Mouse (Mus musculus): ENCODE measurements around the gene Ntm. TPM values are rescaled to one million over a fixed set of nuclear protein-coding genes. Genes with fewer than 3 reads are reported as not detected.

Ntm gene
- polyA plus RNA-seq, 1 experiment = 1.3 TPM

- no peak for TF ChIP-seq POLR2A (IDR thresholded peaks at IDR 0.05; ENCODE audit: borderline replicate concordance, control insufficient read depth, low read depth, low read length)
- no peak for TF ChIP-seq CTCF (IDR thresholded peaks at IDR 0.05; ENCODE audit: control insufficient read depth, insufficient read depth, low read length)
- H3K27ac ChIP-seq (ENCODE audit: control insufficient read depth, insufficient read depth, low read depth, low read length, poor library complexity) = no peak overlapping the region
- H3K4me1 ChIP-seq (ENCODE audit: control insufficient read depth, insufficient read depth, low read length) = no peaks in the 10 kb centered on the region
- H3K4me3 ChIP-seq (replicated peaks; ENCODE audit: control insufficient read depth, low read depth, low read length) = no peak overlapping the region
- 78% methylated on average over 8 of the region's 8 CpGs for WGBS
Measured at GRCm38 (mm10) chr9:29058811-29059210, 904.1 kb downstream of the Ntm start.

GRCm38 (mm10) chr9:29055637-29056036 is 907.3 kb downstream of the Ntm start:
- no peaks in the 10 kb centered on the region for H3K4me1 ChIP-seq (ENCODE audit: control insufficient read depth, insufficient read depth, low read length)
- no peak overlapping the region for H3K27ac ChIP-seq (ENCODE audit: control insufficient read depth, insufficient read depth, low read depth, low read length, poor library complexity)
- 82% methylated on average over 2 of the region's 2 CpGs for WGBS
- no peak overlapping the region for H3K4me3 ChIP-seq (replicated peaks; ENCODE audit: control insufficient read depth, low read depth, low read length)
- TF ChIP-seq POLR2A (IDR thresholded peaks at IDR 0.05; ENCODE audit: borderline replicate concordance, control insufficient read depth, low read depth, low read length) (no peak), CTCF (IDR thresholded peaks at IDR 0.05; ENCODE audit: control insufficient read depth, insufficient read depth, low read length) (no peak)

- Histone ChIP-seq H3K4me3 (replicated peaks; ENCODE audit: control insufficient read depth, low read depth, low read length) (no peak overlapping the region), H3K4me1 (ENCODE audit: control insufficient read depth, insufficient read depth, low read length) (no peaks in the 10 kb centered on the region), H3K27ac (ENCODE audit: control insufficient read depth, insufficient read depth, low read depth, low read length, poor library complexity) (no peak overlapping the region)
- 38% methylated on average over 3 of the region's 3 CpGs for WGBS
- TF ChIP-seq CTCF (IDR thresholded peaks at IDR 0.05; ENCODE audit: control insufficient read depth, insufficient read depth, low read length) (no peak), POLR2A (IDR thresholded peaks at IDR 0.05; ENCODE audit: borderline replicate concordance, control insufficient read depth, low read depth, low read length) (no peak)
Measured at GRCm38 (mm10) chr9:29036466-29036865, 926.5 kb downstream of the Ntm start.

GRCm38 (mm10) chr9:29036058-29036457 is 926.9 kb downstream of the Ntm start:
- WGBS = 55% methylated on average over 4 of the region's 4 CpGs
- H3K27ac ChIP-seq (ENCODE audit: control insufficient read depth, insufficient read depth, low read depth, low read length, poor library complexity) = no peak overlapping the region
- H3K4me3 ChIP-seq (replicated peaks; ENCODE audit: control insufficient read depth, low read depth, low read length) = no peak overlapping the region
- TF ChIP-seq CTCF (IDR thresholded peaks at IDR 0.05; ENCODE audit: control insufficient read depth, insufficient read depth, low read length) (no peak), POLR2A (IDR thresholded peaks at IDR 0.05; ENCODE audit: borderline replicate concordance, control insufficient read depth, low read depth, low read length) (no peak)
- no peaks in the 10 kb centered on the region for H3K4me1 ChIP-seq (ENCODE audit: control insufficient read depth, insufficient read depth, low read length)

GRCm38 (mm10) chr9:29026410-29026809 is 936.5 kb downstream of the Ntm start:
- TF ChIP-seq CTCF (IDR thresholded peaks at IDR 0.05; ENCODE audit: control insufficient read depth, insufficient read depth, low read length) = no peak
- no peak for TF ChIP-seq POLR2A (IDR thresholded peaks at IDR 0.05; ENCODE audit: borderline replicate concordance, control insufficient read depth, low read depth, low read length)
- Histone ChIP-seq H3K4me3 (replicated peaks; ENCODE audit: control insufficient read depth, low read depth, low read length) (no peak overlapping the region), H3K4me1 (ENCODE audit: control insufficient read depth, insufficient read depth, low read length) (no peaks in the 10 kb centered on the region), H3K27ac (ENCODE audit: control insufficient read depth, insufficient read depth, low read depth, low read length, poor library complexity) (no peak overlapping the region)
- 67% methylated on average over 6 of the region's 6 CpGs for WGBS

GRCm38 (mm10) chr9:29025603-29026002 is 937.3 kb downstream of the Ntm start:
- H3K27ac ChIP-seq (ENCODE audit: control insufficient read depth, insufficient read depth, low read depth, low read length, poor library complexity) = no peak overlapping the region
- TF ChIP-seq POLR2A (IDR thresholded peaks at IDR 0.05; ENCODE audit: borderline replicate concordance, control insufficient read depth, low read depth, low read length) (no peak), CTCF (IDR thresholded peaks at IDR 0.05; ENCODE audit: control insufficient read depth, insufficient read depth, low read length) (no peak)
- H3K4me1 ChIP-seq (ENCODE audit: control insufficient read depth, insufficient read depth, low read length) = no peaks in the 10 kb centered on the region
- 69% methylated on average over 4 of the region's 4 CpGs for WGBS
- H3K4me3 ChIP-seq (replicated peaks; ENCODE audit: control insufficient read depth, low read depth, low read length) = no peak overlapping the region

- Histone ChIP-seq H3K4me1 (ENCODE audit: control insufficient read depth, insufficient read depth, low read length) (no peaks in the 10 kb centered on the region), H3K27ac (ENCODE audit: control insufficient read depth, insufficient read depth, low read depth, low read length, poor library complexity) (no peak overlapping the region), H3K4me3 (replicated peaks; ENCODE audit: control insufficient read depth, low read depth, low read length) (no peak overlapping the region)
- 22% methylated on average over 1 of the region's 1 CpGs for WGBS
- TF ChIP-seq POLR2A (IDR thresholded peaks at IDR 0.05; ENCODE audit: borderline replicate concordance, control insufficient read depth, low read depth, low read length) = no peak
- TF ChIP-seq CTCF (IDR thresholded peaks at IDR 0.05; ENCODE audit: control insufficient read depth, insufficient read depth, low read length) = no peak
Measured at GRCm38 (mm10) chr9:29025104-29025503, 937.8 kb downstream of the Ntm start.

- TF ChIP-seq CTCF (IDR thresholded peaks at IDR 0.05; ENCODE audit: control insufficient read depth, insufficient read depth, low read length) = no peak
- TF ChIP-seq POLR2A (IDR thresholded peaks at IDR 0.05; ENCODE audit: borderline replicate concordance, control insufficient read depth, low read depth, low read length) = no peak
- Histone ChIP-seq H3K4me1 (ENCODE audit: control insufficient read depth, insufficient read depth, low read length) (no peaks in the 10 kb centered on the region), H3K4me3 (replicated peaks; ENCODE audit: control insufficient read depth, low read depth, low read length) (no peak overlapping the region), H3K27ac (ENCODE audit: control insufficient read depth, insufficient read depth, low read depth, low read length, poor library complexity) (no peak overlapping the region)
- WGBS = 64% methylated on average over 3 of the region's 3 CpGs
Measured at GRCm38 (mm10) chr9:29016879-29017278, 946.1 kb downstream of the Ntm start.

GRCm38 (mm10) chr9:29013881-29014280 is 949.1 kb downstream of the Ntm start:
- Histone ChIP-seq H3K4me3 (replicated peaks; ENCODE audit: control insufficient read depth, low read depth, low read length) (no peak overlapping the region), H3K4me1 (ENCODE audit: control insufficient read depth, insufficient read depth, low read length) (no peaks in the 10 kb centered on the region), H3K27ac (ENCODE audit: control insufficient read depth, insufficient read depth, low read depth, low read length, poor library complexity) (no peak overlapping the region)
- no peak for TF ChIP-seq POLR2A (IDR thresholded peaks at IDR 0.05; ENCODE audit: borderline replicate concordance, control insufficient read depth, low read depth, low read length)
- TF ChIP-seq CTCF (IDR thresholded peaks at IDR 0.05; ENCODE audit: control insufficient read depth, insufficient read depth, low read length) = no peak
- 88% methylated on average over 17 of the region's 17 CpGs for WGBS

Measured in bone marrow, adult 2 months (tissue).